Mouse (Mus musculus): Measurements from ENCODE around the gene Pgam2. TPM values are rescaled to one million over a fixed set of nuclear protein-coding genes. Genes with fewer than 3 reads are reported as not detected.

Pgam2 gene
- polyA plus RNA-seq, 1 experiment from 2014 or later: 17.8 TPM

DNA sequence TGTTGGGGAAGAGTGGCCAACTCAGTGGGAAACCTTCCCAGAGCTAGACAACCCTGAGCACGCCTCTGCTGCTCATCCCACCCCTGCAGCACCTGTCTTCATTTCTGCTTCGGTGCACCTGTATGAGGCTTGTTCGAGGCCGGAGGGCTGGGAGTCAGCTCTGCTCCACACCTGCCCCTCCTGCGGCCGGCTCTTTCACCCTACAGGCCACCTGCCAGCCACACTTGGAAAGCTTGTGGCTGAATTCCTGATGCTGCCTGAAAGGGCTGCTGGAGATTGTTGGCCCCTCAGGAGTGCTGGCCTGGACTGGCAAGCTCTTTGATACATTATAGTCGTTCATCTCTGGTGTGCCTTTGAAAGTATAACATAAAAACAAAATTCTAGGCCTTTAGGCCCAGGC, 36.8 kb upstream of the Pgam2 start:
- H3K27ac ChIP-seq (ENCODE audit: low read length): no peak overlapping the region
- H3K27me3 ChIP-seq (replicated peaks; ENCODE audit: control insufficient read depth, insufficient read depth, low read length): no peaks in the 10 kb centered on the region
- H3K4me1 ChIP-seq (ENCODE audit: control insufficient read depth, insufficient read depth, low read length): peaks cover 4% of the 10 kb centered on the region
- no peak overlapping the region for H3K4me2 ChIP-seq (ENCODE audit: low read depth, low read length)
- WGBS: 85% methylated on average over 7 of the region's 7 CpGs
- no peaks in the 10 kb centered on the region for H3K9me3 ChIP-seq (ENCODE audit: control insufficient read depth, low read length)
- H3K9ac ChIP-seq (ENCODE audit: low read depth, low read length): no peak overlapping the region
- no peaks in the 10 kb centered on the region for H3K36me3 ChIP-seq (ENCODE audit: control insufficient read depth, insufficient read depth, low read length)
- H3K4me3 ChIP-seq (ENCODE audit: low read length): no peak overlapping the region
- ATAC-seq: no peak

- Histone ChIP-seq H3K4me1 (ENCODE audit: control insufficient read depth, insufficient read depth, low read length) (peaks cover 4% of the 10 kb centered on the region), H3K4me2 (ENCODE audit: low read depth, low read length) (peak within 1 kb of the TSS; percentile 92), H3K4me3 (ENCODE audit: low read length) (peak within 1 kb of the TSS; percentile 90), H3K36me3 (ENCODE audit: control insufficient read depth, insufficient read depth, low read length) (peaks cover 6% of the 10 kb centered on the region; the same call in 1 of the 2 replicates), H3K9ac (ENCODE audit: low read depth, low read length) (peak within 1 kb of the TSS; percentile 91), H3K9me3 (ENCODE audit: control insufficient read depth, low read length) (no peaks in the 10 kb centered on the region), H3K27me3 (replicated peaks; ENCODE audit: control insufficient read depth, insufficient read depth, low read length) (no peaks in the 10 kb centered on the region), H3K27ac (ENCODE audit: low read length) (peak within 1 kb of the TSS; percentile 95)
- under 1% methylated on average over 63 of the region's 63 CpGs for WGBS
- peak; percentile 96 for ATAC-seq
Measured at GRCm38 (mm10) chr11:5837251-5838246, 34.0 kb upstream of the Pgam2 start, which contains the start of gene Polm. TSS of gene Polm (minus strand) at chr11:5838016.

- Histone ChIP-seq H3K4me3 (ENCODE audit: low read length) (no peak overlapping the region), H3K9ac (ENCODE audit: low read depth, low read length) (no peak overlapping the region), H3K36me3 (ENCODE audit: control insufficient read depth, insufficient read depth, low read length) (peaks cover 9% of the 10 kb centered on the region; the same call in 1 of the 2 replicates), H3K27me3 (replicated peaks; ENCODE audit: control insufficient read depth, insufficient read depth, low read length) (no peaks in the 10 kb centered on the region), H3K9me3 (ENCODE audit: control insufficient read depth, low read length) (no peaks in the 10 kb centered on the region), H3K4me1 (ENCODE audit: control insufficient read depth, insufficient read depth, low read length) (peaks cover 4% of the 10 kb centered on the region), H3K4me2 (ENCODE audit: low read depth, low read length) (no peak overlapping the region), H3K27ac (ENCODE audit: low read length) (no peak overlapping the region)
- WGBS: 74% methylated on average over 1 of the region's 1 CpGs
- no peak for ATAC-seq
Measured at GRCm38 (mm10) chr11:5836126-5836525, 32.6 kb upstream of the Pgam2 start.

DNA sequence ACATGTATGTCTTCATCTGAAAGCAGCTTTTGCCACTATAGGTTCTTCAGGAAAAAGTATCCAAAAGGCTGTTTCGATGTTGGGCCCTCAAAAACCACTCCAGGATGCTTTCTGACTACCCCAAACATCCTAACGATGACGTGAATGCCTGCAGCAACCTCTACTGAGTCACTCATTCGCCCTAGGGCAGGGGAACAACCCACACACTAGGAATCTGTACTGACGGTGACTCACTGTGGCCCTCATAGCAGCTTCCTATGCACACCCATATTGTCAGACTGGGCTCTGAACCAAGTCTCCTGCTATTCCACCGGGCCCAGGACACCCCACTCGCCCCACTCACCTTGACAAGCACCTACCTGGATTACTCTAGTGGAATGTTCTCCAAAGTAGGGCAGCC, 31.5 kb upstream of the Pgam2 start:
- no peak overlapping the region for H3K9ac ChIP-seq (ENCODE audit: low read depth, low read length)
- H3K36me3 ChIP-seq (ENCODE audit: control insufficient read depth, insufficient read depth, low read length): peaks cover 9% of the 10 kb centered on the region; the same call in 1 of the 2 replicates

GRCm38 (mm10) chr11:5834506-5834905, 31.0 kb upstream of the Pgam2 start:
- no peak overlapping the region for H3K4me3 ChIP-seq (ENCODE audit: low read length)
- no peak overlapping the region for H3K9ac ChIP-seq (ENCODE audit: low read depth, low read length)
- H3K4me2 ChIP-seq (ENCODE audit: low read depth, low read length): no peak overlapping the region
- H3K27ac ChIP-seq (ENCODE audit: low read length): no peak overlapping the region
- ATAC-seq: no peak
- peaks cover 4% of the 10 kb centered on the region for H3K4me1 ChIP-seq (ENCODE audit: control insufficient read depth, insufficient read depth, low read length)
- no peaks in the 10 kb centered on the region for H3K9me3 ChIP-seq (ENCODE audit: control insufficient read depth, low read length)
- H3K27me3 ChIP-seq (replicated peaks; ENCODE audit: control insufficient read depth, insufficient read depth, low read length): no peaks in the 10 kb centered on the region
- peaks cover 12% of the 10 kb centered on the region; the same call in 1 of the 2 replicates for H3K36me3 ChIP-seq (ENCODE audit: control insufficient read depth, insufficient read depth, low read length)
- 91% methylated on average over 9 of the region's 9 CpGs for WGBS

More for the DNA sequence above, 31.5 kb upstream of the Pgam2 start:
- Histone ChIP-seq H3K4me2 (ENCODE audit: low read depth, low read length) (no peak overlapping the region), H3K4me1 (ENCODE audit: control insufficient read depth, insufficient read depth, low read length) (peaks cover 4% of the 10 kb centered on the region), H3K27me3 (replicated peaks; ENCODE audit: control insufficient read depth, insufficient read depth, low read length) (no peaks in the 10 kb centered on the region), H3K9me3 (ENCODE audit: control insufficient read depth, low read length) (no peaks in the 10 kb centered on the region), H3K4me3 (ENCODE audit: low read length) (no peak overlapping the region), H3K27ac (ENCODE audit: low read length) (no peak overlapping the region)
- no peak for ATAC-seq
- 89% methylated on average over 7 of the region's 7 CpGs for WGBS

DNA sequence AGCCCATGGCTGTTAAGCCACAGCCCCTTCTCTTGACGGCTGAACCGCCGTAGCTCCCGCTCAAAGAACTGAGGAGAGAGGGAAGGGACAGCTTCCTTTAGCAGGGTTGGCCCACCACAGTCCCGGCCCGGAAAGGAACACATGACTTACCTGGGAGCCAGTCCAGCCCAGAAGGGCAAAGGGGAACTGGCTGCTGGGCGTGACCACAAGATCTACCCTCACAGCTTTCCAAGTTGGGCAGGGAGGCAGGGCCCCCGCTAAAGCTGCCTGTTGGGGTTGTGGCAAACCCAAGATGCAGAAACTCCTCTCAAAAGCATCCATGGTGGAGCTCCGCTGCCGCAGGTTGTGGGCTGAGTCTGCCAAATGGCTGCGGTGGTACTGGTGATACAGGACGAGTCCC, 25.8 kb upstream of the Pgam2 start:
- Histone ChIP-seq H3K4me3 (ENCODE audit: low read length) (no peak overlapping the region), H3K4me1 (ENCODE audit: control insufficient read depth, insufficient read depth, low read length) (no peaks in the 10 kb centered on the region), H3K27me3 (replicated peaks; ENCODE audit: control insufficient read depth, insufficient read depth, low read length) (no peaks in the 10 kb centered on the region), H3K9ac (ENCODE audit: low read depth, low read length) (no peak overlapping the region), H3K27ac (ENCODE audit: low read length) (no peak overlapping the region), H3K36me3 (ENCODE audit: control insufficient read depth, insufficient read depth, low read length) (peaks cover 20% of the 10 kb centered on the region; the same call in 1 of the 2 replicates), H3K9me3 (ENCODE audit: control insufficient read depth, low read length) (no peaks in the 10 kb centered on the region), H3K4me2 (ENCODE audit: low read depth, low read length) (no peak overlapping the region)
- ATAC-seq: no peak
- WGBS: 93% methylated on average over 12 of the region's 12 CpGs

DNA sequence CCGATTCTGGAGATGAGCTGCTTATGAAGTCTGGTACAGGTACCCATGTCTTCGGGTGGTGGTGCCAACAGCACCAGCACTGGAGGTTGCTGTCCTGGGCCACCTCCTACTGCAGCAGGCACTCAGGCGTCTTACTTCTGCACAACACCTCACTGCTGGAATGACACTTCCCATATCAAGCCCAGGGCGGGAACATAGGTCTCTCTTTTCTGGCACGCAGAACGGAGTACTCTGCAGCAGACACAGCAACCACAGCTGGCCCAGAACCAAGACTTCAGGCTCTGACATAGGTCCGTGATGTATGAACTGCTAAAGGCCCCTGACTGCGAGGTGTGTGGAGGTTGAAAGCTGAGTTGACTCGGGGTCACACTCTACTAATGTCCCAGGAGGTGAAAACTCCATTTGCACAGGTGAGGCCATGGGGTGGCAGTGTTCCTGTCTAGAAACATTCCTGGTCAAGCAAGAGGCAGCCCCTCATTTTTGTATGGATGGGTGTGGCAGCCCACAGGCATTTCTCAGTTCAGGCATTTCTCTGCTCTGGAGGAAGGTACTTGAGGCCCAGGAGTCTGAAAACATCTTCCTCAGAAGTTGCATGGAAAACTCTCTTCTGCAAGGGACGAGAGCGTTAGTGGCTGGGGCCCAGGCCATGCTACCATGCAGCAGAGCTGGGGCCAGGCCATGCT, 25.1 kb upstream of the Pgam2 start:
- H3K9me3 ChIP-seq (ENCODE audit: control insufficient read depth, low read length): no peaks in the 10 kb centered on the region
- no peak for ATAC-seq
- no peaks in the 10 kb centered on the region for H3K27me3 ChIP-seq (replicated peaks; ENCODE audit: control insufficient read depth, insufficient read depth, low read length)
- no peak overlapping the region for H3K4me3 ChIP-seq (ENCODE audit: low read length)
- H3K36me3 ChIP-seq (ENCODE audit: control insufficient read depth, insufficient read depth, low read length): peaks cover 17% of the 10 kb centered on the region; the same call in 1 of the 2 replicates
- WGBS: 90% methylated on average over 11 of the region's 11 CpGs
- no peaks in the 10 kb centered on the region for H3K4me1 ChIP-seq (ENCODE audit: control insufficient read depth, insufficient read depth, low read length)
- H3K27ac ChIP-seq (ENCODE audit: low read length): no peak overlapping the region
- no peak overlapping the region for H3K9ac ChIP-seq (ENCODE audit: low read depth, low read length)
- H3K4me2 ChIP-seq (ENCODE audit: low read depth, low read length): no peak overlapping the region

DNA sequence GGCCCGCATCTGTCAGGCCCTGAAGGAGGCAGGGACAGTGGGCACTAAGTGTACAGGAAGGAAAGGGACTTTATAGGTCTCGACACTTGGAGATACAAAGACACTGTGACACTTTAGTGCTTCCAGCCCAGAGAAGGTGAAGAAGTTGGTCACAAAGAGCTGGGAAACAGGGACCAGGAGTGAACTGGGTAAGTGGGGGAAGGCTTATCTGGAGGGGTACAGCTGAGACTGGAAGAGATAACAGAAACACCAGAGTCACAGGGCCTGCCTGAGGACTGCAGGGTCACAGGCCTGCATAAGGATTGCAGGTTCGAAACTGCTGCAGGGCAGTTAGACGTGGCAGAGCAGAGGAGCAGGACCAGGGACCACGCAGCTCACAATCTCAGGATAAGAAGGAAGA, 24.4 kb upstream of the Pgam2 start:
- H3K4me1 ChIP-seq (ENCODE audit: control insufficient read depth, insufficient read depth, low read length): no peaks in the 10 kb centered on the region
- H3K36me3 ChIP-seq (ENCODE audit: control insufficient read depth, insufficient read depth, low read length): peaks cover 14% of the 10 kb centered on the region; the same call in 1 of the 2 replicates
- H3K9me3 ChIP-seq (ENCODE audit: control insufficient read depth, low read length): no peaks in the 10 kb centered on the region
- H3K27me3 ChIP-seq (replicated peaks; ENCODE audit: control insufficient read depth, insufficient read depth, low read length): no peaks in the 10 kb centered on the region
- no peak overlapping the region for H3K4me3 ChIP-seq (ENCODE audit: low read length)
- H3K9ac ChIP-seq (ENCODE audit: low read depth, low read length): no peak overlapping the region
- H3K27ac ChIP-seq (ENCODE audit: low read length): no peak overlapping the region
- no peak overlapping the region for H3K4me2 ChIP-seq (ENCODE audit: low read depth, low read length)
- WGBS: 86% methylated on average over 5 of the region's 5 CpGs
- ATAC-seq: no peak

GRCm38 (mm10) chr11:5825432-5825831, 21.9 kb upstream of the Pgam2 start:
- Histone ChIP-seq H3K9ac (ENCODE audit: low read depth, low read length) (no peak overlapping the region), H3K4me3 (ENCODE audit: low read length) (no peak overlapping the region), H3K36me3 (ENCODE audit: control insufficient read depth, insufficient read depth, low read length) (peaks cover 11% of the 10 kb centered on the region; the same call in 1 of the 2 replicates), H3K27ac (ENCODE audit: low read length) (no peak overlapping the region), H3K9me3 (ENCODE audit: control insufficient read depth, low read length) (no peaks in the 10 kb centered on the region), H3K27me3 (replicated peaks; ENCODE audit: control insufficient read depth, insufficient read depth, low read length) (no peaks in the 10 kb centered on the region), H3K4me2 (ENCODE audit: low read depth, low read length) (no peak overlapping the region), H3K4me1 (ENCODE audit: control insufficient read depth, insufficient read depth, low read length) (no peaks in the 10 kb centered on the region)
- ATAC-seq: no peak

Measured in intestine, embryonic 16.5 days (tissue).